Mouse (Mus musculus) liver, embryonic 12.5 days (tissue): ENCODE results near the gene Whamm. TPM values are rescaled to one million over a fixed set of nuclear protein-coding genes. Genes with fewer than 3 reads are reported as not detected.

ENCODE experiments used
- ATAC-seq: fragments of 200-750 bp; cut with Nextera tagmentation; 2 replicates; pipeline ENCODE4 v1.8.0; 2017; ENCODE audit warnings: moderate number of reproducible peaks, mild to moderate bottlenecking, moderate library complexity
- H3K27ac ChIP-seq: fragments of 300-500 bp; sonication (generic); 2 replicates; pipeline ENCODE4 v1.5.1; 2016; ENCODE audit warnings: mild to moderate bottlenecking
- H3K27me3 ChIP-seq: fragments of 300-500 bp; sonication (generic); replicated peaks from 2 replicates; pipeline ENCODE4 v1.6.1; 2016; ENCODE audit warnings: mild to moderate bottlenecking, moderate library complexity
- H3K36me3 ChIP-seq: fragments of 300-500 bp; sonication (generic); 2 replicates; pipeline ENCODE4 v1.6.1; 2016; ENCODE audit warnings: mild to moderate bottlenecking, moderate library complexity
- H3K4me1 ChIP-seq: fragments of 300-500 bp; sonication (generic); 2 replicates; pipeline ENCODE4 v1.6.1; 2016
- H3K4me2 ChIP-seq: fragments of 300-500 bp; sonication (generic); 2 replicates; pipeline ENCODE4 v1.6.1; 2016; ENCODE audit warnings: mild to moderate bottlenecking, moderate library complexity
- H3K4me3 ChIP-seq: fragments of 300-500 bp; sonication (generic); 2 replicates; pipeline ENCODE4 v1.5.1; 2016; ENCODE audit warnings: mild to moderate bottlenecking, moderate library complexity
- H3K9ac ChIP-seq: fragments of 300-500 bp; sonication (generic); 2 replicates; pipeline ENCODE4 v1.6.1; 2016; ENCODE audit warnings: mild to moderate bottlenecking, moderate library complexity
- H3K9me3 ChIP-seq: fragments of 300-500 bp; sonication (generic); replicated peaks from 2 replicates; pipeline ENCODE4 v1.6.1; 2016; ENCODE audit warnings: mild to moderate bottlenecking, moderate library complexity
- WGBS: fragments of 180-500 bp; shearing (Covaris S2); methylation state at CpG from one replicate; pipeline ENCODE4 v1.1.7; 2016; ENCODE audit not compliant: insufficient replicate concordance; 5-methylcytosine and 5-hydroxymethylcytosine counted together
- polyA plus RNA-seq: library from polyadenylated mRNA; unstranded; fragments of >200 nt; fragmentation: Nextera tagmentation; extraction: Ambion mirVana; gene quantifications from 2 replicates; pipeline ENCODE4 v1.2.1, GENCODE M21; 2016

Gene Whamm
- polyA plus RNA-seq, 1 experiment from 2014 or later = 8.2 TPM

DNA sequence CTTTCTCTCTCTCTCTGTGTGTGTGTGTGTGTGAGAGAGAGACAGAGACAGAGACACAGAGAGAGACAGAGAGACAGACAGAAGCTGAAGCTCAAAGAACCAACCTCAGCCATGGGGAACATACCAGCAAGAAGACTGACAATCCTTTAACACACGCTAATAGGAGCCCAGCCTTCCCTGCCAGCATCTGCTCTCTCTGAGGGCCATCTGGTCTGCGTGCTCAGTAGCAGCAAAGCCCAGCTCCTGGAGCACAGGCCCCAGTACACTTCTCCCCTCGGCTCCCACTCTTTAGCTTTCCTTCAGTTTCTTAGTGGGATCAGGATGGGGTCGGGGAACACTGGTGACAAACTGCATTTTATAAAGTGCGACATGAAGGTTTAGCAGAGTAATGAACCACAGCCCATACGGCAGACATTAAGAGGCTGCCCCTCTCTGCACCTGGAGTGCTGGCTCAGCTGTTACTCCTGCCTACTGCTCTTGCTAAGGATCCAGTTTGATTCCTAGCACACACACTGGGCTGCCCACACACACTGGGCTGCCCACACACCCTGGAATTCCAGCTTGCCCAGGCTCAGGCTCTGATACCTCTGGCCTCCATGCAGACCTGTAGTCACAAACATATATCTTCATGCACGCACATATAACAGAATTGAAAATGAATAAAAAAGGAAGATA, 5.5 kb upstream of the Whamm start:
- Histone ChIP-seq H3K4me2 (no peak overlapping the region), H3K4me3 (no peak overlapping the region)

DNA sequence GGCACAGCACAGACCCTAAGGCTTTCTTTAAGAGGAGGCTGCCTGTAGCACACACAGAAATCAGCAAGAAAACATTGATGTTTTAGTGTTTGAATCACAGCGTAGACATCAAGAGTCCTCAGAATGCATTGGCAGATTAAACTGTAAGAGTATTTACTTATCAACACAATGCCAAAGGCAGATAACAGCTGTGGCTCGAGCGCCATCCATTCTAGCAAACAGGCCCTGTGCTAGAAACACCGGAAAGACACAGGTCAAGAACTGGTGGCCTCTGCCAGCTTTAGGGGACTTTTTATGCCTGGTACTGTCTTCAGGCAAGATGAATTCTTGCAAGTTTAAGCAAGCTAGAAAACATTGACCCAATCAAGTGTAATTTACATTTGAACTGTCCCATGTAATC, 4.7 kb upstream of the Whamm start:
- Histone ChIP-seq H3K4me2 (no peak overlapping the region), H3K4me1 (0 out of 2 replicates have a peak, but pooled peaks cover 6% of the 10 kb centered on the region), H3K27ac (no peak overlapping the region), H3K4me3 (no peak overlapping the region), H3K9ac (no peak overlapping the region), H3K27me3 (no peaks in the 10 kb centered on the region; the same call in 1 of the 2 replicates), H3K9me3 (no peaks in the 10 kb centered on the region), H3K36me3 (no peaks in the 10 kb centered on the region)
- 38% methylated on average over 4 of the region's 4 CpGs for WGBS
- ATAC-seq = no peak

More for the DNA sequence above, 5.5 kb upstream of the Whamm start:
- Histone ChIP-seq H3K27ac (no peak overlapping the region), H3K9ac (no peak overlapping the region), H3K36me3 (no peaks in the 10 kb centered on the region), H3K9me3 (no peaks in the 10 kb centered on the region), H3K27me3 (no peaks in the 10 kb centered on the region; the same call in 1 of the 2 replicates), H3K4me1 (0 out of 2 replicates have a peak, but pooled peaks cover 3% of the 10 kb centered on the region)
- ATAC-seq = no peak
- 59% methylated on average over 7 of the region's 7 CpGs for WGBS

DNA sequence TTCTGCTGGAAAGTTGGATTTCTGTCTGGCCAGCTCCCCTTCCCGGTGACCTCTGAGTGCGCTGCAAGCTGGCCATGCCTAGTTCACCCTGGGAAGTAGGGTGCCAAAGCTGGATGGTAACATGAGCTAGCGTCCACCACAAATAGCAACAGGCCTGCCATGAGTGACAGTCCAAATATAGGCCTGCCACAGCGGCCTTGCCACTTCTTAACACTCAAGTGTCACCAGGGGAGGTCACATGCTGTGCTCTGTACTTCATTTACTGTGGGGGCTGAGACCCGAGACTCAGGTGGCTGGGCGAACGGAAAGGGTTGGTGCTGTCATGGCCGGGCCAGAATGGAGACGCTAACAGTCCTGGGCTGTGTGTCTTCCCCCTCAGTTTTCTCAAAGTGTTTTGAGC, 4.2 kb upstream of the Whamm start, which contains the start of gene Fsd2:
Gene Fsd2, minus strand, starts transcription at position 53 of the 400 bp plus-strand sequence.
- H3K4me1 ChIP-seq = 0 out of 2 replicates have a peak, but pooled peaks cover 6% of the 10 kb centered on the region
- H3K27me3 ChIP-seq = no peaks in the 10 kb centered on the region; the same call in 1 of the 2 replicates
- H3K27ac ChIP-seq = no peak within 1 kb of the TSS
- H3K4me2 ChIP-seq = no peak within 1 kb of the TSS
- ATAC-seq = no peak
- 74% methylated on average over 9 of the region's 9 CpGs for WGBS
- no peaks in the 10 kb centered on the region for H3K36me3 ChIP-seq
- no peaks in the 10 kb centered on the region for H3K9me3 ChIP-seq
- no peak within 1 kb of the TSS for H3K9ac ChIP-seq
- no peak within 1 kb of the TSS for H3K4me3 ChIP-seq

DNA sequence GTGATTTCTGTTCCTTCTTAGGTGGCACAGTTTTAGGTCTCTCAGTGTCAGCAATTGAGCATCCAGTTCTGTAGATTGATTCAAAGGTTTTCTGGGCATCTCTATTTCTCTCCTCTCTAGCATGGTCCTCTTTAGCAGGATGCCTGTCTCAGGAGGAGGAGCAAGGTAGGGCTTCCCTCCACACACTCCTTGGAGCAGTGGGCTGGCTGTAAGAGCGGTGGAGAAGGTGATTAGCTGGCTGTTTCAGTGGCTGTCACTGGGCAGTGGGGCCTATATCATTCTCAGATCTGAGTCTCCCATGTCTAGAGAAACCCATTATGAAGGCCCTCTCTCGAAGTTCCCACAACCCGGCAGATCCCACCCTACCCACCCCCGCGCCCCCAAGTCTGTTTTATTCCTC, 3.7 kb upstream of the Whamm start:
- ATAC-seq = no peak
- Histone ChIP-seq H3K4me3 (no peak overlapping the region), H3K36me3 (no peaks in the 10 kb centered on the region), H3K4me1 (peaks cover 6% of the 10 kb centered on the region), H3K27ac (no peak overlapping the region), H3K9me3 (no peaks in the 10 kb centered on the region), H3K4me2 (no peak overlapping the region), H3K9ac (no peak overlapping the region), H3K27me3 (no peaks in the 10 kb centered on the region; the same call in 1 of the 2 replicates)
- WGBS = 84% methylated on average over 5 of the region's 5 CpGs

DNA sequence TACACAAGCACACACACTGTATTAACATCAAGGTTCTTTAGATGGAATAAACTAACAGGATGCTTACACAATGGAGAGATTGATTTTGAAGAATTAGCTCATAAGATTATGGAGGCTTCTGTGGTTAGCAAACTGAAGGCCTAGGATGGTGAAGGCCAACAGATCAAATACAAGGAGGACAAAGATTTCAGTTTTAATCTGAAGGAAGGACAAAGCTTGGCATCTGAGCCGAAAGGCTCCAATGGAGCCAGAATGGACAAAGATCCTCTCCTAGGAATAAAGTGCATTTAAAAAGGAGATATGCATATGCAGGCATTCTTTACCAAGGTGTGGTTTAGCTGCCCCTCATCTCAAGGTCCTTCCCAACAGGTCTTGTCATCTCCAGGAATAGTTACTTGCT, 1.2 kb upstream of the Whamm start:
- Histone ChIP-seq H3K4me1 (peaks cover 22% of the 10 kb centered on the region), H3K36me3 (peaks cover 6% of the 10 kb centered on the region), H3K27ac (no peak overlapping the region), H3K9ac (no peak overlapping the region), H3K4me2 (no peak overlapping the region), H3K9me3 (no peaks in the 10 kb centered on the region), H3K4me3 (no peak overlapping the region), H3K27me3 (no peaks in the 10 kb centered on the region)
- WGBS = 100% methylated on average over 1 of the region's 1 CpGs
- ATAC-seq = no peak

DNA sequence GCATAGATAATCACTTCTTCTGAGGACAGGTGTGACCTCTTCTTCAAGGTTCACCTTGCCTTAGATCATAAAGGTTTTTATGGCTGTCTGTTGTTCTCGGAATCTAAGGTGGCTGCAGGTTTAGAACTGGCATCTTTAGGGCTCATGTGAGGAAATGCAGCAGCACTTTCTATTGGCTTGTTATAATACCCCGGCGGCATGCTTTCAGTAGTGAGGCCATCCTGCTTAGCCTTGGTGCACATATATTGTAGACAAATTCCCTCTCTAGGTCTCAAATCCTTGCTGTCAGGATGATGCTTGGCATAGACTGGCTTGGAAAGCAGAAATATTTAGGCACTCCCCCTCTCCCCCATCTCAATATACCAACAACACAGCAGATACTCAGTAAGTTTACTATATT, 795 bp upstream of the Whamm start:
- no peaks in the 10 kb centered on the region for H3K9me3 ChIP-seq
- H3K4me2 ChIP-seq = peak overlapping the region; percentile 80; the same call in 1 of the 2 replicates
- 81% methylated on average over 3 of the region's 3 CpGs for WGBS
- peak overlapping the region; percentile 97; the same call in 1 of the 2 replicates for H3K9ac ChIP-seq
- no peak for ATAC-seq
- peaks cover 10% of the 10 kb centered on the region for H3K36me3 ChIP-seq
- no peak overlapping the region for H3K4me3 ChIP-seq
- peaks cover 22% of the 10 kb centered on the region for H3K4me1 ChIP-seq
- no peak overlapping the region for H3K27ac ChIP-seq
- H3K27me3 ChIP-seq = no peaks in the 10 kb centered on the region

DNA sequence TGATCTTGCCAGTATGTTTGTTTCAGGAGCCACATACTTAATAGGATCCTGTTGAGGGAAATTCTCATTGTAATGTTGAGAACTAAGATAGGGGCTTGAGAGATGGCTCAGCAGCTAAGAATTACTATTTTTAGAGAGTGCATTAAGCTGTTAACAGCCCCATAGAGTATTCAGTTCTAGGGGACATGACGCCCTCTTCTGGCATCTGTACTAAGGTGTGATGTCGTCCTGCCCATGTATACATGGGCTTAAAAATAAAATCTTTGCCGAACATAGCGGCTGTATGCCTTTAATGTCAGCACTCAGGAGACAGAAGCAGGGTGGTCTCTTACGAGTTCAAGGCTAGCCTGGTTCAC, 336 bp upstream of the Whamm start:
- WGBS = 5% methylated on average over 5 of the region's 5 CpGs
- Histone ChIP-seq H3K4me3 (peak overlapping the region; percentile 95), H3K27me3 (no peaks in the 10 kb centered on the region), H3K36me3 (peaks cover 14% of the 10 kb centered on the region), H3K4me1 (peaks cover 22% of the 10 kb centered on the region), H3K4me2 (peak overlapping the region; percentile 80), H3K27ac (no peak overlapping the region), H3K9me3 (no peaks in the 10 kb centered on the region), H3K9ac (peak overlapping the region; percentile 97; the same call in 1 of the 2 replicates)
- ATAC-seq = peak; percentile 28

DNA sequence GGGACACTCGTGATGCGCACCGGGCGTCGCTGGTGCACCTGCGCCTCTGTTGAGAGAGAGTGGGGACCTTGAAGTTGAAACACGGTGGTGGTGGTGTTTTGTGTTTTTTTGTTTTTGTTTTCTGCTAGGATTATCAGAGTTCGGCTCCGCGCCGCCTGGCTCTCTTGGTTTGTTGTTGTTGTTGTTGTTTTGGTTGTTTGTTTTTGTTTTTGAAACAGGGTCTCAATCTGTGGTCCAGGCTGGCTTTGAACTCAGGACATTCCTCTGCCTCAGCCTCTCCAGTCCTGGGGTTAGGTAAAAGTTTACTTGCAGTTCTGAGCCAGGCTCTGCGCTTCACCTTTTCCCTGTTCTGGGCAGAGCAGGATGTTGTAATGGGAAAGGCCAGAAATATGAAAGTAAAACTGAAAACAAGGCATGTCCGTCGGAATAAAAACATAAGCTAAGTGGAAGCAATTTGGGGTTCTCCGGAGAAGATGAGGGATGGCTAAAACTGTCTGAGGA, 925 bp downstream of the Whamm start:
- H3K27me3 ChIP-seq = no peaks in the 10 kb centered on the region
- H3K9ac ChIP-seq = peak overlapping the region; percentile 97
- no peak for ATAC-seq
- peak overlapping the region; percentile 95 for H3K4me3 ChIP-seq
- 11% methylated on average over 15 of the region's 15 CpGs for WGBS
- no peaks in the 10 kb centered on the region for H3K9me3 ChIP-seq
- peak overlapping the region; percentile 80 for H3K4me2 ChIP-seq
- H3K27ac ChIP-seq = peak overlapping the region; percentile 97
- H3K36me3 ChIP-seq = peaks cover 27% of the 10 kb centered on the region
- peaks cover 22% of the 10 kb centered on the region for H3K4me1 ChIP-seq

DNA sequence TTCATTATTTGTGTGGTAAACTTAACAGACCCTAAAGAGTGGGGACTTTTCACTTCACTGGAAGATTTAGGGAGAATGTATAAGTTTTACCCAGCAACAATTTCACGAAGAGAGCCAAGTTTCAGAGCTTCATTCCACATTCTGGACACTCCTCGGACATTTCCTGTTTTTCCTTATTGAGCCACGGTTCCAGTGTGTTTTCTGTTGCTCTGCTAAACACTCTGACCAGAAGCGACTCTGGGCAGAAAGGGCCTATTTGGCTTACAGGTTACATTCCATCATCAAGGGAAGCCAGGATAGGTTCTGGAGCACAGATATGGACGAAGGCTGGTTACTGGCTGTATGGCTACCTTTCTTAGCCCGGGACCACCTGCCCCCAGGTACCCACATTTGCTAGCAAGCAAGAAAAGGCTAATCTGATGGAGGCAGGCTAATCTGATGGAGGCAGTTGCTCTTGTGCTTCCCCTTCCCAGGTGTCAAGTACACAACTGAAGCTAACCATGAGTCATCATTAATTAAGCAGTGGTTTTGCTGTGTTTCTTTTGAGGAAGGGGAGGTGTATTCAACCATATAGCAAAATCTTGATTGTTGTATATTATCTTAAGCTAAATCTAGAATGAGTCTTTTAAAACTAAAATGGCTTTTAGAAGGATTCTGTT, 1.7 kb downstream of the Whamm start:
- no peaks in the 10 kb centered on the region for H3K27me3 ChIP-seq
- H3K4me2 ChIP-seq = peak overlapping the region; percentile 80
- ATAC-seq = no peak
- H3K36me3 ChIP-seq = peaks cover 34% of the 10 kb centered on the region
- WGBS = 54% methylated on average over 6 of the region's 6 CpGs
- peak overlapping the region; percentile 95 for H3K4me3 ChIP-seq
- H3K9ac ChIP-seq = peak overlapping the region; percentile 97
- peaks cover 23% of the 10 kb centered on the region for H3K4me1 ChIP-seq
- H3K9me3 ChIP-seq = no peaks in the 10 kb centered on the region
- H3K27ac ChIP-seq = peak overlapping the region; percentile 97

DNA sequence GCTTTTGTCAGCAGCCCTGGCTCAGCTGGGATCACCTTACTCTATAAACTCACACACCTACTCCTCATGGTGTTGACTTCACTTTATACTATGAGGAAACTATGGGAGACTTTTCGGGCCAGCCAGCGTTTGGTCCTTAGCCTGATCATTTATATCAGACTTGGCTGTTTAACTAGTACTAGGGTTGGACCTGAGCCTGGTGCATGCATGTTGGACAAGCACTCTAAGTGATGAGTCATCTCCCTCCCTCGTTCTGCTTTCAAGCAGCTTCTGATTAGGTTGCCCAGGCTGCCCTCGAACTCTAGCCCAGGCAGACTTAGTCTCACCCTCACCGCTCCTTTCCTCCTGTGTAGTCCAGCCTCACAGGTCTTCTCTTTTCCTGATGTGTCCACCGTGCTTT, 2.3 kb downstream of the Whamm start:
- ATAC-seq = peak; percentile 35; the same call in 1 of the 2 replicates
- H3K36me3 ChIP-seq = peaks cover 41% of the 10 kb centered on the region
- H3K9me3 ChIP-seq = no peaks in the 10 kb centered on the region
- H3K4me1 ChIP-seq = peaks cover 28% of the 10 kb centered on the region
- peak overlapping the region; percentile 97 for H3K9ac ChIP-seq
- no peaks in the 10 kb centered on the region for H3K27me3 ChIP-seq
- 54% methylated on average over 6 of the region's 6 CpGs for WGBS
- peak overlapping the region; percentile 95 for H3K4me3 ChIP-seq
- H3K4me2 ChIP-seq = peak overlapping the region; percentile 80
- peak overlapping the region; percentile 97 for H3K27ac ChIP-seq

DNA sequence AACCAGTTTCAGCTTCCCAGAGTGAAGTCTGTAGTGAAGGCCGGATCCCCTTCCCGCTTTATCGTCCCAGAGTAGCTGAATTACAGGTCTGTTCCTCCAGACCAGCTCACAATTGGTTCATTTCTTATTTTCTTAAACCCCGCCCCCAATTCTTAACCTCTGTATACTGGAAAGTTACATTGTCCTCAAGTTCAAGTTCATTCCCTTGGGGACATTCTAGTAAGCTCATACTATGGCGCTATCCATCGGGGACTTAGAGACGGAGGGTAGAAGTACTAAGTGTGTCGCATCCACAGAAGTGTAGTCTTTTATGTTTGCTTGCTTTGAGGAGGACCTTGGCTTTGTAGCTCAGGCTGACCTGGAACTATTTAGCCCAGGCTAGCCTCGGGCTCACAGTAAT, 2.8 kb downstream of the Whamm start:
- Histone ChIP-seq H3K27me3 (no peaks in the 10 kb centered on the region), H3K4me1 (peaks cover 33% of the 10 kb centered on the region), H3K4me3 (0 out of 2 replicates have a peak overlapping the region, but pooled peaks have one; percentile 95), H3K9me3 (no peaks in the 10 kb centered on the region), H3K36me3 (peaks cover 45% of the 10 kb centered on the region), H3K27ac (peak overlapping the region; percentile 97), H3K9ac (peak overlapping the region; percentile 97; the same call in 1 of the 2 replicates), H3K4me2 (peak overlapping the region; percentile 80)
- no peak for ATAC-seq
- whole genome bisulfite sequencing = 88% methylated on average over 9 of the region's 9 CpGs

DNA sequence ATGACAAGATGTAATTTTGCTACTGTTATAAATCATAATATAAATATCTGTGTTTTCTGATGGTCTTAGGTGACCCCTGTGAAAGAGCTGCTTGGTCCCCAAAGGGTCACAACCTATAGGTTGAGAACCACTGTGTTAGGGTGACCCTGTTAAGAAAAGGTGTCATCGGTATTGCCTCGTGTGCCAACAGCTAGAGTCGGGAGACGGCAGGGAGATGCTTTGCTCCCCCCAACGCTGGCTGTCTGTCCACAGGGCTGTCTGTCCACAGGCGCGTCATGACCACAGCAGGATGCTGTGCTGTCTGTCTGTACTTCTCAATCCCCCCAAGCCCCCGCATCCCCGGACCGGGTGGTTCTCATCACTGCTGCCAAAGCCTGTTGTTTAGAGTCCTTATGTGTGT, 4.5 kb downstream of the Whamm start:
- peaks cover 35% of the 10 kb centered on the region for H3K4me1 ChIP-seq
- H3K9me3 ChIP-seq = no peaks in the 10 kb centered on the region
- no peak overlapping the region for H3K9ac ChIP-seq
- 89% methylated on average over 10 of the region's 10 CpGs for WGBS
- no peak overlapping the region for H3K4me2 ChIP-seq
- H3K4me3 ChIP-seq = no peak overlapping the region
- no peak overlapping the region for H3K27ac ChIP-seq
- peaks cover 58% of the 10 kb centered on the region for H3K36me3 ChIP-seq
- H3K27me3 ChIP-seq = no peaks in the 10 kb centered on the region
- ATAC-seq = no peak
